Mouse (Mus musculus): ENCODE measurements around the gene Astl.

Astl gene

GRCm38 (mm10) chr2:127369703-127370376 is 31.4 kb downstream of the Astl start:
- DNase-seq: no peak

GRCm38 (mm10) chr2:127370561-127371483 is 32.4 kb downstream of the Astl start:
- DNase-seq: no peak

GRCm38 (mm10) chr2:127371484-127371861 is 33.0 kb downstream of the Astl start:
- no peak for DNase-seq

GRCm38 (mm10) chr2:127372082-127372481 is 33.6 kb downstream of the Astl start:
- no peak for DNase-seq

- DNase-seq: no peak
Measured at GRCm38 (mm10) chr2:127374131-127374530, 35.7 kb downstream of the Astl start.

- DNase-seq: no peak
Measured at GRCm38 (mm10) chr2:127375087-127375486, 36.6 kb downstream of the Astl start.

- peak; percentile 6 to 31 for DNase-seq
Measured at GRCm38 (mm10) chr2:127375759-127376341, 37.4 kb downstream of the Astl start.

GRCm38 (mm10) chr2:127376423-127377051 is 38.1 kb downstream of the Astl start:
- DNase-seq: no peak

GRCm38 (mm10) chr2:127377942-127378610 is 39.6 kb downstream of the Astl start:
- DNase-seq: no peak

GRCm38 (mm10) chr2:127378611-127378990 is 40.2 kb downstream of the Astl start:
- no peak for DNase-seq

GRCm38 (mm10) chr2:127379250-127379649 is 40.8 kb downstream of the Astl start:
- no peak for DNase-seq

- no peak for DNase-seq
Measured at GRCm38 (mm10) chr2:127383881-127384280, 45.4 kb downstream of the Astl start.

- no peak for DNase-seq
Measured at GRCm38 (mm10) chr2:127387521-127387920, 49.1 kb downstream of the Astl start.

- DNase-seq: no peak
Measured at GRCm38 (mm10) chr2:127390352-127390751, 51.9 kb downstream of the Astl start.

- no peak for DNase-seq
Measured at GRCm38 (mm10) chr2:127390846-127391245, 52.4 kb downstream of the Astl start.

GRCm38 (mm10) chr2:127391323-127391722 is 52.9 kb downstream of the Astl start:
- no peak for DNase-seq

- DNase-seq: no peak
Measured at GRCm38 (mm10) chr2:127394606-127395161, 56.2 kb downstream of the Astl start.

- no peak for DNase-seq
Measured at GRCm38 (mm10) chr2:127398738-127399137, 60.3 kb downstream of the Astl start.
